In the genomic region with DNA sequence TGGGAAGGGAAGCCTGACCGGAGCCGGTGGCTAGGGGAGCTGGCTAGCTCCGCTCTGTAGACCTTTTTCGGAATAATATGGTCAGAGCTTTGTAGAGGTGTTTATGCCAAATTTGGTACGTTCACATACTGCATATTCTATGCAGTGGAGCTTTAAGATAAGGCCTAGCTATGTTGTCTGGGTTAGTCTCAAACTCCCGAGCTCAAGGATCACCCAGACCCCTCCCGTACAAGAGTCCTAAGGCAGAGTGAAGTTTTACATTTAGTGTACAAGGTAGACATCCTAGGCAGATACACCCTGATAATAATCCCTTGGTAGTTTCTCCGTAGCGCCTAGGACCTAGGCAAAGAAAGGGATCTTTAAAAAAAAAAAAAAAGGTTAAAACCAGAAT, we compare ENCODE assay signal across 8 mouse cellular contexts. TPM values are rescaled to one million over a fixed set of nuclear protein-coding genes. Genes with fewer than 3 reads are reported as not detected.
DNase-seq lines count a peak whose midpoint lies in the region; ATAC-seq and TF ChIP-seq lines count a peak whose summit lies in the region.

No protein-coding gene starts in this region.

- no peak for TF ChIP-seq CTCF in thymus, adult 2 months (IDR thresholded peaks at IDR 0.05; ENCODE audit: borderline replicate concordance, control insufficient read depth, extremely low read depth, insufficient read depth, low read length, poor library complexity)

- no peak for DNase-seq in frontal cortex, postnatal 10 days (ENCODE audit: low spot score in 2 of 2)
- no peak for DNase-seq in thymus, adult 2 months
- no peak for DNase-seq in thymus, postnatal 36 days
- DNase-seq in c-Kit-positive CD71-positive TER-119-positive erythroid progenitor cells, embryonic 14.5 days (ENCODE audit: low spot score): no peak
- no peak for DNase-seq in gastrocnemius, postnatal 36 days
- no peak for DNase-seq in left cerebral cortex, adult 11 months (ENCODE audit: low spot score)

- H3K9ac ChIP-seq in liver, embryonic 12.5 days: peak overlapping the region; percentile 88

- WGBS in thymus, adult 2 months: 15% methylated on average over 9 of the region's 9 CpGs
- WGBS in liver, embryonic 12.5 days (ENCODE audit: insufficient replicate concordance): 2% methylated on average over 9 of the region's 9 CpGs

- H3K27ac ChIP-seq in thymus, adult 2 months (ENCODE audit: control insufficient read depth, insufficient read depth, low read length): no peak overlapping the region
- peak overlapping the region; percentile 91 for H3K27ac ChIP-seq in liver, embryonic 12.5 days

- H3K9me3 ChIP-seq in liver, embryonic 12.5 days (replicated peaks): no peaks in the 10 kb centered on the region

- peak overlapping the region; percentile 56 for H3K4me3 ChIP-seq in thymus, adult 2 months (ENCODE audit: control insufficient read depth, insufficient read depth, low read length)
- peak overlapping the region; percentile 76 for H3K4me3 ChIP-seq in liver, embryonic 12.5 days

- peak; percentile 50; the same call in 1 of the 2 replicates for ATAC-seq in frontal cortex, adult (ENCODE audit: low TSS enrichment)
- ATAC-seq in liver, embryonic 12.5 days: peak; percentile 72

- no peaks in the 10 kb centered on the region for H3K36me3 ChIP-seq in thymus, adult 2 months (ENCODE audit: control insufficient read depth, insufficient read depth, low read length)
- H3K36me3 ChIP-seq in liver, embryonic 12.5 days: peaks cover 10% of the 10 kb centered on the region

- no peaks in the 10 kb centered on the region for H3K4me1 ChIP-seq in thymus, adult 2 months (replicated peaks; ENCODE audit: control insufficient read depth, insufficient read depth, low read length)
- H3K4me1 ChIP-seq in liver, embryonic 12.5 days: peaks cover 23% of the 10 kb centered on the region

- H3K27me3 ChIP-seq in thymus, adult 2 months (ENCODE audit: control insufficient read depth, insufficient read depth, low read length): no peaks in the 10 kb centered on the region
- peaks cover 10% of the 10 kb centered on the region; the same call in 1 of the 2 replicates for H3K27me3 ChIP-seq in liver, embryonic 12.5 days (replicated peaks)

- intact Hi-C loops in gastrocnemius, postnatal 36 days (cut with DNase I): loop anchor here (5.0 kb wide), 1 partner anchor 41 kb away; a partner anchor contains a TSS

- peak overlapping the region; percentile 83 for H3K4me2 ChIP-seq in liver, embryonic 12.5 days

- TF ChIP-seq POLR2A in thymus, adult 2 months (IDR thresholded peaks at IDR 0.05; ENCODE audit: control insufficient read depth, extremely low read depth, insufficient read depth, low read length, poor library complexity): no peak

RNA-seq across cellular contexts. Expression of a gene that starts 0.5 kb away (rescaled TPM):
- 42.0 and 44.1 TPM in 2 replicates for polyA plus RNA-seq in thymus, adult 2 months (2012; rRNA removed)
- 32.1 and 36.9 TPM in 2 replicates for polyA plus RNA-seq in liver, embryonic 12.5 days (2016; fragmentation: Nextera tagmentation; extraction: Ambion mirVana)
- total RNA-seq in gastrocnemius, postnatal 36 days (2021): 10 to 100 TPM; 38.3 to 39.5 TPM

RNA-seq across cellular contexts. Expression of a gene that starts 8.9 kb away (rescaled TPM):
- 9.9 and 14.5 TPM in 2 replicates for polyA plus RNA-seq in thymus, adult 2 months (2012; rRNA removed)
- 14.3 and 15.7 TPM in 2 replicates for polyA plus RNA-seq in liver, embryonic 12.5 days (2016; fragmentation: Nextera tagmentation; extraction: Ambion mirVana)
- total RNA-seq in gastrocnemius, postnatal 36 days (2021): 10 to 100 TPM; 16.6 to 19.7 TPM

RNA-seq across cellular contexts. Expression of a gene that starts 37.8 kb away (rescaled TPM):
- polyA plus RNA-seq in thymus, adult 2 months (2012; rRNA removed): not detected in 2 replicates
- not detected in 2 replicates for polyA plus RNA-seq in liver, embryonic 12.5 days (2016; fragmentation: Nextera tagmentation; extraction: Ambion mirVana)
- total RNA-seq in gastrocnemius, postnatal 36 days (2021): not detected

RNA-seq across cellular contexts. Expression of a gene that starts 38.9 kb away (rescaled TPM):
- polyA plus RNA-seq in thymus, adult 2 months (2012; rRNA removed): 25.2 and 25.7 TPM in 2 replicates
- polyA plus RNA-seq in liver, embryonic 12.5 days (2016; fragmentation: Nextera tagmentation; extraction: Ambion mirVana): 16.4 and 16.6 TPM in 2 replicates
- total RNA-seq in gastrocnemius, postnatal 36 days (2021): 10 to 100 TPM; 21.6 to 25.6 TPM

RNA-seq across cellular contexts. Expression of a gene that starts 38.9 kb away (rescaled TPM):
- 3.6 and 4.7 TPM in 2 replicates for polyA plus RNA-seq in thymus, adult 2 months (2012; rRNA removed)
- 33.9 and 35.1 TPM in 2 replicates for polyA plus RNA-seq in liver, embryonic 12.5 days (2016; fragmentation: Nextera tagmentation; extraction: Ambion mirVana)
- total RNA-seq in gastrocnemius, postnatal 36 days (2021): 100 to 1,000 TPM; 113 to 145 TPM
